Mouse (Mus musculus) liver, embryonic 13.5 days (tissue): ENCODE results near the gene Ofcc1. TPM values are rescaled to one million over a fixed set of nuclear protein-coding genes. Genes with fewer than 3 reads are reported as not detected.

Experiments used
- ATAC-seq: fragments of 200-750 bp; cut with Nextera tagmentation; 2 replicates; pipeline ENCODE4 v1.8.0; 2017; ENCODE audit warnings: low read depth, mild to moderate bottlenecking, moderate number of reproducible peaks, moderate library complexity
- DNase-seq: peaks from one replicate; pipeline ENCODE4 v3.0.0; 2022
- H3K27ac ChIP-seq: fragments of 300-500 bp; sonication (generic); 2 replicates; pipeline ENCODE4 v1.5.1; 2015; ENCODE audit warnings: moderate library complexity, mild to moderate bottlenecking, inconsistent platforms
- H3K27me3 ChIP-seq: fragments of 300-500 bp; sonication (generic); 2 replicates; pipeline ENCODE4 v1.6.1; 2015; ENCODE audit warnings: mild to moderate bottlenecking, inconsistent platforms
- H3K36me3 ChIP-seq: fragments of 300-500 bp; sonication (generic); 2 replicates; pipeline ENCODE4 v1.6.1; 2015; ENCODE audit warnings: mild to moderate bottlenecking, inconsistent platforms
- H3K4me1 ChIP-seq: fragments of 300-500 bp; sonication (generic); replicated peaks from 2 replicates; pipeline ENCODE4 v1.6.1; 2015; ENCODE audit warnings: inconsistent platforms
- H3K4me2 ChIP-seq: fragments of 300-500 bp; sonication (generic); 2 replicates; pipeline ENCODE4 v1.6.1; 2015; ENCODE audit warnings: inconsistent platforms, mild to moderate bottlenecking, moderate library complexity
- H3K4me3 ChIP-seq: fragments of 300-500 bp; sonication (generic); replicated peaks from 2 replicates; pipeline ENCODE4 v1.5.1; 2015; ENCODE audit warnings: mild to moderate bottlenecking, inconsistent platforms
- H3K9ac ChIP-seq: fragments of 300-500 bp; sonication (generic); 2 replicates; pipeline ENCODE4 v1.6.1; 2015; ENCODE audit warnings: mild to moderate bottlenecking, inconsistent platforms
- H3K9me3 ChIP-seq: fragments of 300-500 bp; sonication (generic); replicated peaks from 2 replicates; pipeline ENCODE4 v1.6.1; 2016; ENCODE audit warnings: inconsistent platforms
- WGBS: fragments of 180-500 bp; shearing (Covaris S2); methylation state at CpG from one replicate; pipeline ENCODE4 v1.1.7; 2015; ENCODE audit not compliant: insufficient replicate concordance; 5-methylcytosine and 5-hydroxymethylcytosine counted together
- polyA plus RNA-seq: library from polyadenylated mRNA; unstranded; fragments of >200 nt; fragmentation: Nextera tagmentation; extraction: Ambion mirVana; gene quantifications from 2 replicates; pipeline ENCODE4 v1.2.1, GENCODE M21; 2015

Ofcc1 gene
- not detected in 2 replicates for polyA plus RNA-seq

- WGBS = 47% methylated on average over 3 of the region's 3 CpGs
- Histone ChIP-seq H3K9ac (no peak within 1 kb of the TSS), H3K4me1 (no peaks in the 10 kb centered on the region), H3K4me2 (no peak within 1 kb of the TSS), H3K4me3 (no peak within 1 kb of the TSS), H3K36me3 (no peaks in the 10 kb centered on the region), H3K9me3 (no peaks in the 10 kb centered on the region), H3K27ac (no peak within 1 kb of the TSS), H3K27me3 (no peaks in the 10 kb centered on the region)
- no peak for ATAC-seq
- no peak for DNase-seq
Observed at GRCm38 (mm10) chr13:40361288-40361687, at the start of gene Ofcc1. Ofcc1 (minus strand) TSS chr13:40361450.

DNA sequence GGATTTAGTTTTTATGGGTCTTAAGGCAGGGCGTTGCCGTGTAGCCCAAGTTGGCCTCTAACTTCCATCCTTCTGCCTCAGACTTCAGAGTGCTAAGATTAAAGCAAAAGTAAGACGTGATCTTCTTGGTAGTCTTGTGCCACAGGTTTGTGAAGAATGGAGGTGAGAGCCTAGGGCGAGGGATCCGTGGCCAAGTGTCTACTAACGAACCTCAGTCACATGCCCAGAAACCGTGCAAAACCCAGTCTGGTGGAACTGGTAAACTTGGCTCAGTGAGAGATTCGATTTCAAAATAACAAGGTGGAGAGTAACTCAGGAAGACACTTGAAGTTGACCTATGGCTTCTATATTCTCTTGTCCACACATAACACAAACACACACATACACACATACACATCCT is 28.9 kb upstream of the Ofcc1 start:
- DNase-seq (no peak), ATAC-seq (no peak)
- H3K9me3 ChIP-seq = no peaks in the 10 kb centered on the region
- no peaks in the 10 kb centered on the region for H3K27me3 ChIP-seq
- no peak overlapping the region for H3K4me2 ChIP-seq
- no peak overlapping the region for H3K9ac ChIP-seq
- no peaks in the 10 kb centered on the region for H3K4me1 ChIP-seq
- 62% methylated on average over 8 of the region's 8 CpGs for WGBS
- H3K36me3 ChIP-seq = no peaks in the 10 kb centered on the region
- no peak overlapping the region for H3K27ac ChIP-seq
- no peak overlapping the region for H3K4me3 ChIP-seq

DNA sequence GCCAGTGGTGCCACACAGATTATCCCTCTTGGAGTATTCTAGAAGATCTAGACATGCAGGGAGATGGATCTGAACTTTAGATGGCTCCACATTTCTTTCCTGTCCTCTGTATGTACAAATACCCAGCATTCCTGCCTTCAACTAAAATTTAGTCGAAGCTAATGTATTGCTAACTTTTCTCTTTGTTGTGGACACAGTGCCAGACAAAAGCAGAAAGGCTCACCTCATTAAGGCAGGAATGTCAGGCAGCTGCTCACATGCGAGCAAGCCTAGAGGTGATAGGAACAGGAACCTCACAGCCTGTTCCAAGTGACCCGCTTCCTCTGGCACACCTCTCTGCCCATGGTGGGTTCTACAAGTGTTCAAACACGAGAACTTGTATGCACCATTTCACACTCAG is 26.2 kb upstream of the Ofcc1 start:
- H3K9me3 ChIP-seq = no peaks in the 10 kb centered on the region
- no peak overlapping the region for H3K9ac ChIP-seq
- no peak for ATAC-seq
- H3K36me3 ChIP-seq = no peaks in the 10 kb centered on the region
- H3K27ac ChIP-seq = no peak overlapping the region
- H3K4me3 ChIP-seq = no peak overlapping the region
- no peak for DNase-seq
- H3K4me1 ChIP-seq = no peaks in the 10 kb centered on the region
- H3K27me3 ChIP-seq = no peaks in the 10 kb centered on the region
- H3K4me2 ChIP-seq = no peak overlapping the region
- WGBS = 44% methylated on average over 4 of the region's 4 CpGs

DNA sequence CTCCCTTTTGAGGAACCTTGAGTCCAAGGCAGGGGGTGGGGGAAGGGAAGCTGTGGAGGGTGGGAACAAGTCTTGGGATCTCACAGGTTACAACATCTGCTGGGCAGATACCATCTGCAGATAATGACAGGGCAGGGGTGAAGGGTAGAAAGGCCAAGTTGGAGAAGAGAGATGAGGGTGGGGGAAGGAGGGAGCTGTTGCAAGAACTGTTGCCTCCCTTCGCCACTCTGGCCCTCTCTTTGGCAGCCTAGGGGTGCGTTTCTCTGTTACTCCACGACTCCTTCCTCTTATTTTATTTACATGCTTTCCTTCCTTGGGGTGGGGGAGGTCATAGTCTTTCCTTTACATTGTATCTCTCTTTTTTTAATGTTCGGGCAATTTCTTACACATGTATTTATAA is 23.7 kb upstream of the Ofcc1 start:
- whole genome bisulfite sequencing = 46% methylated on average over 4 of the region's 4 CpGs

DNA sequence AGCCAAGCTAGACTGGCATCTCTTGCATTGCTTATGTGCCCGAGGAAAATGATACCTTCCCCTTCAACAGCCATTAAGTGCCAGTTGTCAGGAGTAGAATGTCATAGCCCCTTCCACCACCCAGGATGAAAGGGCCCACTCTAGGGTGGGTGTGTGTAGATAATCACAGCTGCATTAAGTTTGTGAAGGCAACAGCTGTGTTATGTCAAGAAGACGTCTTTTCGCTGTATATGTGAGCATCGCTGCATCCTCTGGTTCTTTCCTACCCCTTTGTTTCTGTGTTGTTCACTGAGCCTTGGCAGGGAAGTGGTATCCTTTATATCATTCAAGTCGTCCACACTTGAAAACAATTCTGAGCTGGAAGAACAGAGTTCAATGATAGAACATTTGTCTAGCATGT is 15.5 kb upstream of the Ofcc1 start:
- Histone ChIP-seq H3K27me3 (no peaks in the 10 kb centered on the region), H3K9ac (no peak overlapping the region), H3K36me3 (no peaks in the 10 kb centered on the region), H3K4me3 (no peak overlapping the region), H3K4me2 (no peak overlapping the region), H3K4me1 (no peaks in the 10 kb centered on the region), H3K9me3 (no peaks in the 10 kb centered on the region), H3K27ac (no peak overlapping the region)
- DNase-seq (no peak), ATAC-seq (no peak)
- 68% methylated on average over 5 of the region's 5 CpGs for WGBS

More for the DNA sequence above, 23.7 kb upstream of the Ofcc1 start:
- ATAC-seq = no peak
- Histone ChIP-seq H3K27ac (no peak overlapping the region), H3K4me1 (no peaks in the 10 kb centered on the region), H3K4me2 (no peak overlapping the region), H3K9me3 (no peaks in the 10 kb centered on the region), H3K36me3 (no peaks in the 10 kb centered on the region), H3K9ac (no peak overlapping the region), H3K27me3 (no peaks in the 10 kb centered on the region), H3K4me3 (no peak overlapping the region)
- no peak for DNase-seq

DNA sequence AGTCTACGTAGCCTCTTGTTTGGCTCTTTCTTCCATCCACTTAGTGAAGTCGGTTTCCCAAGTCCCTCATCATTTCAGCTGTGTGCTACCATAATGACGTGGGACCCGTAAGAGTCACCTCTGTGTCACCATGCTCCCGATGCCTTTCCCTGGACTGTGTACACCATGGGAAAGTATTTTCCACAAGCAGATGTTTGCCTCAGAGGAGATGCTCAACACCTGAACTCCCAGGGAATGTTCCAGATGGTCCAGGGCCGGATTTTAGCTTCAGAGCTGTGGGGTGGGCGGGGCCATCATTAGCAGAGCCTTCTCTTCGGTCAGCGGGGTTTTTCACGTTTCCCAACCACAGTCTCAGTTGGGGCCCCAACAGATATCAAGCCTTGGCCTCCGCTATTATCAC is 5.5 kb upstream of the Ofcc1 start:
- Histone ChIP-seq H3K4me1 (no peaks in the 10 kb centered on the region), H3K36me3 (no peaks in the 10 kb centered on the region), H3K9me3 (no peaks in the 10 kb centered on the region), H3K4me2 (no peak overlapping the region), H3K4me3 (no peak overlapping the region), H3K9ac (no peak overlapping the region), H3K27ac (no peak overlapping the region), H3K27me3 (no peaks in the 10 kb centered on the region)
- ATAC-seq = no peak
- no peak for DNase-seq
- WGBS = 64% methylated on average over 11 of the region's 11 CpGs

DNA sequence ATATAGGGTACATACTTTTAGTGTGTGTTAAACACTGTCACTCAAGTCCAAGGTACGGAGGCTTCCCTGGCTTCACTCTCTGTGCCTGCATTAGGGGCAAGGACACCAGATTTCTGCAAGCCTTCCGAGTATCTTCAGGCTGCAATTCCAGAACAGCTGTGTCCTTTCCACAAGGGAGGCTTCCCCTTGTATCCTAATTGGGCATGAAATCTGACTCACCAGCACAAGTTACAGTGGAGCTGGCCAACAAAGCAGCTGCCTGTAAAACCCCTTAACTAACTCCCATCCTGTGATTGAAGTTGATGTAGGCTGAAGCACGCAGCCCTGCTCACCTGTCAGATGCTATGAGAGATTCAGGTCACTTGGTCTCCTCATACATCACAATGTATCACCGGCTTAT is 3.6 kb upstream of the Ofcc1 start:
- Histone ChIP-seq H3K9ac (no peak overlapping the region), H3K4me3 (no peak overlapping the region), H3K27me3 (no peaks in the 10 kb centered on the region), H3K27ac (no peak overlapping the region), H3K4me2 (no peak overlapping the region), H3K36me3 (no peaks in the 10 kb centered on the region), H3K4me1 (no peaks in the 10 kb centered on the region), H3K9me3 (no peaks in the 10 kb centered on the region)
- no peak for ATAC-seq
- 52% methylated on average over 4 of the region's 4 CpGs for WGBS
- DNase-seq = no peak

GRCm38 (mm10) chr13:40360692-40361091 is 558 bp downstream of the Ofcc1 start:
- DNase-seq (no peak), ATAC-seq (no peak)
- no peaks in the 10 kb centered on the region for H3K36me3 ChIP-seq
- H3K27ac ChIP-seq = no peak overlapping the region
- no peaks in the 10 kb centered on the region for H3K27me3 ChIP-seq
- H3K4me1 ChIP-seq = no peaks in the 10 kb centered on the region
- H3K9me3 ChIP-seq = no peaks in the 10 kb centered on the region
- no peak overlapping the region for H3K4me3 ChIP-seq
- no peak overlapping the region for H3K4me2 ChIP-seq
- WGBS = 40% methylated on average over 4 of the region's 4 CpGs
- H3K9ac ChIP-seq = no peak overlapping the region

GRCm38 (mm10) chr13:40347045-40347444 is 14.2 kb downstream of the Ofcc1 start:
- Histone ChIP-seq H3K9me3 (no peaks in the 10 kb centered on the region), H3K9ac (no peak overlapping the region), H3K4me3 (no peak overlapping the region), H3K27ac (no peak overlapping the region), H3K4me1 (no peaks in the 10 kb centered on the region), H3K4me2 (no peak overlapping the region), H3K27me3 (no peaks in the 10 kb centered on the region), H3K36me3 (no peaks in the 10 kb centered on the region)
- ATAC-seq (no peak), DNase-seq (no peak)
- 70% methylated on average over 2 of the region's 2 CpGs for WGBS

DNA sequence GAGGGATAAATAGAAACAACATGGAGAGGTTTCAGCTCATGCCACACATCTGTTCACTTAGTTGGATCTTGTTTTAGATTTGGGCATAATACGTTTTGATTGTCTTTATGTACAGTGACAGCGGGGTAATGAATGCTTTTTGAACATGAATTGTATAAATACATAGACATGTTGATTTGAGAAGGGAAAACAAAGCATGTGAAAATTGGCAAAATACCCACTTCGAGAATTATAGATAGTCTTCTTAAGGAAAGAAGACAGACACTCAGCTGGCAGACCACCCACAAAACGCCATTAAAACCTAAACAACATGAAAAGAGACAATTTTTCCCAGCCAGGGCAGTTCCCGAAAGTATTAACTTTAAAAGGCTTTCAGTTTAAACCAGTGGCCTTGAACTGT is 37.9 kb downstream of the Ofcc1 start:
- 59% methylated on average over 5 of the region's 5 CpGs for WGBS
- Histone ChIP-seq H3K27me3 (no peaks in the 10 kb centered on the region), H3K9ac (no peak overlapping the region), H3K4me1 (no peaks in the 10 kb centered on the region), H3K27ac (no peak overlapping the region), H3K4me2 (no peak overlapping the region), H3K9me3 (no peaks in the 10 kb centered on the region), H3K4me3 (no peak overlapping the region), H3K36me3 (no peaks in the 10 kb centered on the region)
- DNase-seq (no peak), ATAC-seq (no peak)

DNA sequence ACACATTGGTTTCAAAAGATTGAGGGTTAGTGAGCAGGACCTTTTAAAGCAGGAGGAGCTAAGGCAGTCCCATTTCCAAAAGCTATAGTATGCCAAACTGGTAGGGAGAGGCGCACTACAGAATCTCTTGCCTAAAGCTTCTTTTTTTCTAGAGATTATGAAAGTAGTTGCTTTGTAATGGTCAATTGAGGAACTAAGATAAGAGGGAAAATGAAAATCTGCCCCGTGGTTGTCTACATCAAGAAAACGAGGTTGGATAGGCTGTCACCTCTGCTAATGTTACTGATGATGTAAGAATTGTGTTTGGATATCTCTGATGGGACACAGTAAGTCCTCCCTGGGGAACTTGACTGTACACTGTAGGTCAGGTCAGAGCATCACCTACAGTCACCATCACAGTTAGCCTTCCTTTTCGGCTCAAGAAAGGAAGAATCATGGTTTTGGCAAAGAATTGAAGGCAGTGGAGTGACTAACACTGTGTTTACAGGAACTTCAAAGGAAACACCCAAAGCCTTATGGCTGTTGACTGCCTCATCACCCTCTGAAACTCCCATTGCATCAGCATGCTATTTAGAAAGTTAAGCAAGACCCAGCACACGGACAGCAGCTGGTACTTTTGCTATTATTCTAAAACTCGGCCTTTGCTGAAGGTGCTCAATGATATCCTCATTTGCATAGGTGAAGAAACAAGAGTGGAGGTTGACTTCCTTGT is 40.3 kb downstream of the Ofcc1 start:
- no peaks in the 10 kb centered on the region for H3K27me3 ChIP-seq
- H3K27ac ChIP-seq = no peak overlapping the region
- H3K4me1 ChIP-seq = no peaks in the 10 kb centered on the region
- no peak overlapping the region for H3K4me3 ChIP-seq
- no peaks in the 10 kb centered on the region for H3K36me3 ChIP-seq
- DNase-seq = no peak
- no peak for ATAC-seq
- no peak overlapping the region for H3K4me2 ChIP-seq
- 48% methylated on average over 6 of the region's 6 CpGs for WGBS
- no peaks in the 10 kb centered on the region for H3K9me3 ChIP-seq
- H3K9ac ChIP-seq = no peak overlapping the region

GRCm38 (mm10) chr13:40317731-40318130 is 43.5 kb downstream of the Ofcc1 start:
- WGBS = 73% methylated on average over 2 of the region's 2 CpGs
- Histone ChIP-seq H3K9me3 (no peaks in the 10 kb centered on the region), H3K4me1 (no peaks in the 10 kb centered on the region), H3K4me2 (no peak overlapping the region), H3K9ac (no peak overlapping the region), H3K27ac (no peak overlapping the region), H3K36me3 (no peaks in the 10 kb centered on the region), H3K4me3 (no peak overlapping the region), H3K27me3 (no peaks in the 10 kb centered on the region)
- ATAC-seq (no peak), DNase-seq (no peak)
